Mouse (Mus musculus) adrenal gland, postnatal 14 days (tissue): ENCODE measurements at regions not wholly inside any gene's neighbourhood (a gene's known extent, or its start where the extent isn't known, plus 50 kb on each side); places are given as distances from the start of the nearest gene placed in this dataset.

Experiments
- DNase-seq: peaks from one replicate; pipeline ENCODE4 v3.0.0; 2021; ENCODE audit warnings: mixed read lengths
- microRNA-seq, 2 experiments: library from miRNA; unstranded; fragments of <30 nt; microRNA quantifications; one replicate each; pipeline ENCODE4 v1.2.0; 2021

GRCm38 (mm10) chr13:107072345-107073038 lies 50.6 kb upstream of the Kif2a start:
- DNase-seq = no peak

Small RNAs in the stretch of these regions (microRNA-seq; reads per million reads assigned to microRNA genes)
- gene Gm22118 = 0 reads per million in 2 experiments
